ENCODE assay signal across 14 mouse cellular contexts in the genomic region with DNA sequence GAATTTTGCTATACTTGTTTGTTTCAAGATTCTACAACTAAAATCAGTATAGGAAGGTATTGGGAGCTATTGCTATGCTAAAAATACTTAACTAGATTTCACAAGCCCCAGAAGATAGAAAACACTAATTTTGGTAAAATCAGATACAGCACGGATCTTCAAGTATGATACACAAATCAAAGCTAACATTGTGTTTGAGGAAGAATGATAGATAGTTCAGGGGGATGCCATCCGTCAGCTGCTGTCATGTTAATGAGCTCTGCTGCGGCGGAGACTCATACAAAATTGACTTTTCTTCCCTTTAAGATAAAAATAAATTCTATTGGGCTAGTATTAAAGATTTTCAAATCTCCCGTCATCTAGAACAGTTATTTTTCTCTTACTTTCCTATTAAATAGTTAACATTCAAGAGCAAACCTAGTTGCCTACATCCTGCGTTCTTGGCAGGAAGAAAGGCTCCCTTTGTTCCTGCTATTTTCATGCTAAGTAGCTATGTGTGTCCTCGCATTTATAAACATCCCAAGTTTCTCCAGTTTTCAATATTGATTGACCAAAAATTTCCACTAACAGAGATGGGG.
DNase-seq lines count a peak whose midpoint lies in the region; ATAC-seq and TF ChIP-seq lines count a peak whose summit lies in the region.
"Had no signal": no experiment of that assay in that cellular context is flagged by ENCODE, and none has a peak within 500 bp of the region (broad histone marks: within the 10 kb centered on the region; RNA-seq: fewer than 3 reads in every experiment).

No protein-coding gene starts in this region.

- H3K27me3 ChIP-seq in forebrain, embryonic 11.5 days (ENCODE audit: control insufficient read depth, insufficient read depth, low read length), result no peaks in the 10 kb centered on the region
- no peaks in the 10 kb centered on the region for H3K27me3 ChIP-seq in hindbrain, embryonic 14.5 days (ENCODE audit: control insufficient read depth, insufficient read depth, low read length)
- H3K27me3 ChIP-seq in midbrain, embryonic 16.5 days (ENCODE audit: control insufficient read depth, insufficient read depth, low read depth, low read length), result no peaks in the 10 kb centered on the region
- no peaks in the 10 kb centered on the region for H3K27me3 ChIP-seq in limb, embryonic 10.5 days (ENCODE audit: low read depth, poor library complexity, severe bottlenecking)
- H3K27me3 ChIP-seq: embryonic facial prominence, embryonic 15.5 days; limb, embryonic 12.5 days; megakaryocyte, embryonic 14.5 days; stomach, embryonic 15.5 days had no signal

- H3K27ac ChIP-seq in forebrain, embryonic 11.5 days (ENCODE audit: low read depth, low read length), result peak overlapping the region; percentile 87; the same call in 1 of the 2 replicates
- peak overlapping the region; percentile 84 for H3K27ac ChIP-seq in hindbrain, embryonic 14.5 days
- H3K27ac ChIP-seq in midbrain, embryonic 16.5 days (ENCODE audit: low read length), result peak overlapping the region; percentile 78
- H3K27ac ChIP-seq in limb, embryonic 10.5 days, result no peak overlapping the region
- H3K27ac ChIP-seq: embryonic facial prominence, embryonic 15.5 days; limb, embryonic 12.5 days; stomach, embryonic 15.5 days had no signal

- no peak for TF ChIP-seq POLR2A in brain, embryonic 14.5 days (IDR thresholded peaks at IDR 0.05; ENCODE audit: borderline replicate concordance, extremely low read depth, insufficient read depth, insufficient read length, poor library complexity, severe bottlenecking)

- no peaks in the 10 kb centered on the region for H3K4me1 ChIP-seq in forebrain, embryonic 11.5 days (replicated peaks; ENCODE audit: control insufficient read depth, insufficient read depth, low read length)
- H3K4me1 ChIP-seq in hindbrain, embryonic 14.5 days (replicated peaks; ENCODE audit: control insufficient read depth, insufficient read depth, low read length), result peaks cover 6% of the 10 kb centered on the region; the same call in 1 of the 2 replicates
- peaks cover 6% of the 10 kb centered on the region; the same call in 1 of the 2 replicates for H3K4me1 ChIP-seq in midbrain, embryonic 16.5 days (ENCODE audit: control insufficient read depth, insufficient read depth, low read length)
- no peaks in the 10 kb centered on the region for H3K4me1 ChIP-seq in limb, embryonic 10.5 days
- H3K4me1 ChIP-seq: embryonic facial prominence, embryonic 15.5 days; limb, embryonic 12.5 days; megakaryocyte, embryonic 14.5 days; stomach, embryonic 15.5 days had no signal

- peak; percentile 82 for DNase-seq in brain, embryonic 14.5 days (ENCODE audit: low read depth)
- DNase-seq in forebrain, embryonic 11.5 days (ENCODE audit: low spot score), result no peak
- DNase-seq in hindbrain, embryonic 14.5 days (ENCODE audit: low spot score), result no peak
- DNase-seq in limb, embryonic 10.5 days (ENCODE audit: low spot score), result no peak
- no peak for DNase-seq in kidney, postnatal 4 days
- DNase-seq in natural killer cell, adult 2 months (ENCODE audit: low spot score in 2 of 2), result no peak
- DNase-seq: adrenal gland, adult 8-10 months; kidney, adult 9 months; lung, adult 2 months had no signal

- no peak for ATAC-seq in forebrain, embryonic 11.5 days (replicated peaks; ENCODE audit: low FRiP score)
- no peak for ATAC-seq in hindbrain, embryonic 14.5 days (ENCODE audit: low FRiP score)
- ATAC-seq in midbrain, embryonic 16.5 days, result no peak

- peaks cover 8% of the 10 kb centered on the region for H3K36me3 ChIP-seq in forebrain, embryonic 11.5 days (ENCODE audit: control insufficient read depth, insufficient read depth, low read length)
- peaks cover 92% of the 10 kb centered on the region for H3K36me3 ChIP-seq in hindbrain, embryonic 14.5 days (replicated peaks; ENCODE audit: control insufficient read depth, insufficient read depth)
- H3K36me3 ChIP-seq in midbrain, embryonic 16.5 days (ENCODE audit: control insufficient read depth, insufficient read depth, low read length), result peaks cover 40% of the 10 kb centered on the region
- H3K36me3 ChIP-seq in limb, embryonic 10.5 days, result peaks cover 83% of the 10 kb centered on the region

- no peaks in the 10 kb centered on the region for H3K9me3 ChIP-seq in forebrain, embryonic 11.5 days (ENCODE audit: control insufficient read depth, low read length)
- H3K9me3 ChIP-seq in hindbrain, embryonic 14.5 days (ENCODE audit: control insufficient read depth, low read length), result no peaks in the 10 kb centered on the region
- H3K9me3 ChIP-seq in midbrain, embryonic 16.5 days (replicated peaks; ENCODE audit: control insufficient read depth, low read length, poor library complexity, severe bottlenecking), result no peaks in the 10 kb centered on the region
- H3K9me3 ChIP-seq in limb, embryonic 10.5 days (replicated peaks), result no peaks in the 10 kb centered on the region
- H3K9me3 ChIP-seq: embryonic facial prominence, embryonic 15.5 days; limb, embryonic 12.5 days; megakaryocyte, embryonic 14.5 days; stomach, embryonic 15.5 days had no signal

- no peak overlapping the region for H3K4me2 ChIP-seq in forebrain, embryonic 11.5 days (ENCODE audit: low read depth, low read length, severe bottlenecking)
- no peak overlapping the region for H3K4me2 ChIP-seq in hindbrain, embryonic 14.5 days (replicated peaks)
- H3K4me2 ChIP-seq in midbrain, embryonic 16.5 days (ENCODE audit: low read length), result no peak overlapping the region
- H3K4me2 ChIP-seq: embryonic facial prominence, embryonic 15.5 days; limb, embryonic 12.5 days; stomach, embryonic 15.5 days had no signal

- TF ChIP-seq CTCF in brain, embryonic 14.5 days (IDR thresholded peaks at IDR 0.05; ENCODE audit: borderline replicate concordance, extremely low read depth, insufficient read depth, insufficient read length), result no peak

- H3K4me3 ChIP-seq in forebrain, embryonic 11.5 days (ENCODE audit: low read depth, low read length), result no peak overlapping the region
- no peak overlapping the region for H3K4me3 ChIP-seq in hindbrain, embryonic 14.5 days (replicated peaks; ENCODE audit: low read length)
- H3K4me3 ChIP-seq in midbrain, embryonic 16.5 days (ENCODE audit: low read depth, low read length), result no peak overlapping the region
- no peak overlapping the region for H3K4me3 ChIP-seq in limb, embryonic 10.5 days
- H3K4me3 ChIP-seq: embryonic facial prominence, embryonic 15.5 days; limb, embryonic 12.5 days; megakaryocyte, embryonic 14.5 days; stomach, embryonic 15.5 days had no signal

- 56% methylated on average over 7 of the region's 7 CpGs for WGBS in forebrain, embryonic 11.5 days
- 12% methylated on average over 7 of the region's 7 CpGs for WGBS in hindbrain, embryonic 14.5 days
- 20% methylated on average over 7 of the region's 7 CpGs for WGBS in midbrain, embryonic 16.5 days
- 89% methylated on average over 7 of the region's 7 CpGs for WGBS in limb, embryonic 10.5 days

- no peak overlapping the region for H3K9ac ChIP-seq in forebrain, embryonic 11.5 days (ENCODE audit: low read length)
- no peak overlapping the region; the same call in 1 of the 2 replicates for H3K9ac ChIP-seq in hindbrain, embryonic 14.5 days
- H3K9ac ChIP-seq in midbrain, embryonic 16.5 days (ENCODE audit: low read depth, low read length), result no peak overlapping the region
- H3K9ac ChIP-seq: embryonic facial prominence, embryonic 15.5 days; limb, embryonic 12.5 days; stomach, embryonic 15.5 days had no signal
